Mouse (Mus musculus) CH12.LX (cell line): ENCODE measurements at regions not wholly inside any gene's neighbourhood (a gene's known extent, or its start where the extent isn't known, plus 50 kb on each side); places are given as distances from the start of the nearest gene placed in this dataset.

Experiments
- DNase-seq: peaks from one replicate; pipeline ENCODE4 v3.0.0-alpha.2; 2013; ENCODE audit errors: extremely low read depth
- H3K27ac ChIP-seq: 2 replicates; pipeline ENCODE4 v1.5.1; 2012; ENCODE audit warnings: low read depth, mild to moderate bottlenecking, control low read depth, moderate library complexity; ENCODE audit not compliant: insufficient read depth
- H3K27me3 ChIP-seq: replicated peaks from 2 replicates; pipeline ENCODE3; 2012; ENCODE audit warnings: inconsistent platforms
- H3K36me3 ChIP-seq, 2 experiments: replicated peaks in 1 of 2; 2 replicates each; pipeline versions ENCODE3 to v1.6.1; 2012; ENCODE audit warnings: inconsistent platforms in 1 of 2, low read length in 1 of 2, mild to moderate bottlenecking in 1 of 2, mixed read lengths in 1 of 2, moderate library complexity in 1 of 2; ENCODE audit not compliant: control insufficient read depth in 1 of 2, insufficient read depth in 1 of 2
- H3K4me1 ChIP-seq, 2 experiments: 2 replicates each; pipeline ENCODE4 v1.6.1; 2012; ENCODE audit warnings: inconsistent platforms in 1 of 2, moderate library complexity in 1 of 2; ENCODE audit not compliant: insufficient read depth in 2 of 2, control insufficient read depth in 1 of 2
- H3K4me2 ChIP-seq: 2 replicates; pipeline ENCODE4 v1.6.1; 2012; ENCODE audit warnings: low read depth, mild to moderate bottlenecking, control low read depth; ENCODE audit not compliant: poor library complexity, insufficient read depth, severe bottlenecking
- H3K4me3 ChIP-seq, 3 experiments: fragments of 150-350 bp in 1 of 3; sonication (generic) in 1 of 3; replicated peaks in 1 of 3; 2 replicates each; pipeline versions ENCODE3 to v1.5.1; 2011 to 2012; ENCODE audit warnings: low read depth in 2 of 3, low read length in 2 of 3, mild to moderate bottlenecking in 2 of 3, moderate library complexity in 2 of 3, control low read depth in 1 of 3, improper control_type of control experiment in 1 of 3, inconsistent platforms in 1 of 3, mixed read lengths in 1 of 3; ENCODE audit not compliant: poor library complexity in 1 of 3
- H3K79me2 ChIP-seq: replicated peaks from 2 replicates; pipeline ENCODE4 v1.6.1; 2012; ENCODE audit warnings: mild to moderate bottlenecking, moderate library complexity; ENCODE audit not compliant: control insufficient read depth, poor library complexity, insufficient read depth, severe bottlenecking; ENCODE audit errors: extremely low read depth
- H3K9ac ChIP-seq: 2 replicates; pipeline ENCODE4 v1.6.1; 2012; ENCODE audit warnings: low read depth, mild to moderate bottlenecking, control low read depth, moderate library complexity; ENCODE audit not compliant: insufficient read depth
- H3K9me3 ChIP-seq: replicated peaks from 2 replicates; pipeline ENCODE3; 2012; ENCODE audit warnings: low read length, inconsistent platforms, mixed read lengths
- BHLHE40 ChIP-seq: IDR thresholded peaks from 2 replicates; pipeline ENCODE4 v1.6.1; 2011; ENCODE audit warnings: mild to moderate bottlenecking, low read depth, low read length, improper control_type of control experiment
- CTCF ChIP-seq, 2 experiments: IDR thresholded peaks in 1 of 2; conservative IDR thresholded peaks in 1 of 2; 2 replicates each; pipeline ENCODE4 v1.5.1; 2011 to 2012; ENCODE audit warnings: low read depth in 2 of 2, low read length in 2 of 2, improper control_type of control experiment in 1 of 2, inconsistent platforms in 1 of 2, mild to moderate bottlenecking in 1 of 2, moderate library complexity in 1 of 2
- E2F4 ChIP-seq: IDR thresholded peaks from 2 replicates; pipeline ENCODE4 v1.6.1; 2011; ENCODE audit warnings: low read depth, low read length, improper control_type of control experiment; ENCODE audit not compliant: insufficient replicate concordance
- EP300 ChIP-seq: IDR thresholded peaks from 2 replicates; pipeline ENCODE4 v1.6.1; 2011; ENCODE audit warnings: low read length, improper control_type of control experiment
- HCFC1 ChIP-seq: IDR thresholded peaks from 2 replicates; pipeline ENCODE4 v1.6.1; 2012; ENCODE audit warnings: low read depth, mild to moderate bottlenecking, inconsistent platforms, low read length, improper control_type of control experiment
- IRF4 ChIP-seq: IDR thresholded peaks from 2 replicates; pipeline ENCODE4 v1.6.1; 2014; ENCODE audit warnings: low read depth, mild to moderate bottlenecking, inconsistent platforms, low read length, improper control_type of control experiment
- JUN ChIP-seq: IDR thresholded peaks from 2 replicates; pipeline ENCODE4 v1.6.1; 2011; ENCODE audit warnings: low read depth, mild to moderate bottlenecking, low read length, improper control_type of control experiment, moderate library complexity; ENCODE audit not compliant: insufficient read depth
- KAT2A ChIP-seq: IDR thresholded peaks from 2 replicates; pipeline ENCODE4 v1.6.1; 2012; ENCODE audit warnings: low read length, improper control_type of control experiment, inconsistent platforms; ENCODE audit not compliant: insufficient replicate concordance
- MAFK ChIP-seq: IDR thresholded peaks from 2 replicates; pipeline ENCODE4 v1.6.1; 2011; ENCODE audit warnings: low read length, improper control_type of control experiment; ENCODE audit not compliant: insufficient replicate concordance
- MEF2A ChIP-seq: IDR thresholded peaks from 2 replicates; pipeline ENCODE4 v1.6.1; 2014; ENCODE audit warnings: low read depth, mild to moderate bottlenecking, inconsistent platforms, low read length, improper control_type of control experiment, borderline replicate concordance
- POLR2A ChIP-seq: IDR thresholded peaks from 2 replicates; pipeline ENCODE4 v1.6.1; 2011; ENCODE audit warnings: low read depth, mild to moderate bottlenecking, improper control_type of control experiment, low read length
- POLR2AphosphoS2 ChIP-seq: IDR thresholded peaks from 2 replicates; pipeline ENCODE4 v1.6.1; 2011; ENCODE audit warnings: low read depth, low read length, improper control_type of control experiment
- RAD21 ChIP-seq: IDR thresholded peaks from 2 replicates; pipeline ENCODE4 v1.6.1; 2011; ENCODE audit warnings: low read depth, mild to moderate bottlenecking, low read length, improper control_type of control experiment, moderate library complexity
- SMC3 ChIP-seq: IDR thresholded peaks from 2 replicates; pipeline ENCODE4 v1.6.1; 2011; ENCODE audit warnings: low read depth, low read length, improper control_type of control experiment
- TBP ChIP-seq: conservative IDR thresholded peaks from 2 replicates; pipeline ENCODE4 v1.6.1; 2011; ENCODE audit warnings: low read depth, low read length, improper control_type of control experiment
- TCF12 ChIP-seq: IDR thresholded peaks from 2 replicates; pipeline ENCODE4 v1.6.1; 2014; ENCODE audit warnings: low read depth, mild to moderate bottlenecking, inconsistent platforms, low read length, improper control_type of control experiment
- UBTF ChIP-seq: IDR thresholded peaks from 2 replicates; pipeline ENCODE4 v1.6.1; 2012; ENCODE audit warnings: low read depth, mild to moderate bottlenecking, inconsistent platforms, low read length, improper control_type of control experiment, moderate library complexity
- USF2 ChIP-seq: conservative IDR thresholded peaks from 2 replicates; pipeline ENCODE4 v1.6.1; 2011; ENCODE audit warnings: low read depth, low read length, improper control_type of control experiment
- ZC3H11A ChIP-seq: IDR thresholded peaks from 2 replicates; pipeline ENCODE4 v1.6.1; 2012; ENCODE audit warnings: low read depth, mild to moderate bottlenecking, inconsistent platforms, low read length, improper control_type of control experiment
- ZKSCAN1 ChIP-seq: IDR thresholded peaks from 2 replicates; pipeline ENCODE4 v1.6.1; 2012; ENCODE audit warnings: low read depth, inconsistent platforms, low read length, improper control_type of control experiment, borderline replicate concordance
- ZMIZ1 ChIP-seq: IDR thresholded peaks from 2 replicates; pipeline ENCODE4 v1.6.1; 2012; ENCODE audit warnings: low read depth, mild to moderate bottlenecking, inconsistent platforms, low read length, improper control_type of control experiment
- dilution Hi-C: fragments of 300-500 bp; cut with MboI; formaldehyde crosslinking; loops from 2 replicates; pipeline ENCODE4 v1.14.3; 2020; ENCODE audit warnings: low sequenced_read_pairs; ENCODE audit not compliant: extremely low pct_unique_long_range_greater_than_20kb, extremely low pct_ligation_motif_present
- in situ Hi-C: fragments of 300-500 bp; cut with MboI; formaldehyde crosslinking; loops from 3 replicates; pipeline ENCODE4 v1.14.3; 2019; ENCODE audit warnings: low sequenced_read_pairs, low pct_ligation_motif_present, low pct_unique_long_range_greater_than_20kb, mixed read lengths

DNA sequence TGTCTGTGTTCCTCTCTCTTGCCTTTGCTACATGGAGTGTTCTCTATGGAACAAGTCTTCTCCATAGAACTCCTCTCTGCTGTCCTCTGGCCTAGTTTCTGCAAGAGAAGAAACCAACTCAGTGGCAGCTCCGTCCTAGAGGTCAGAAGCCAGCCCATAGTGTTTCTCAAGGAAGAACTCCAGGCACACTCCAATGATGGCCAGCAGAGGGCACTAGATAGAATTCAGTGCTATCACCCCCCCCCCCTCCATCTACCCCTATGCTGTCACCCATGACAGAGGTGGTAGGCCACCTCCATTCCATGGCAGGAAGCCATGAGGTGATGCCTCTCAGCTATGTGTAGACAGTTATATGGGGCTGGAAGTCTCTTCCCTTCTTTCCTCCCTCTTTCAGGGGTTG lies 258.5 kb upstream of the Irx2 start:
- H3K79me2 ChIP-seq: no peaks in the 10 kb centered on the region
- TF ChIP-seq RAD21: no peak
- no peak for TF ChIP-seq POLR2A
- TF ChIP-seq MAFK: no peak
- TF ChIP-seq IRF4: no peak
- no peak for TF ChIP-seq TBP
- TF ChIP-seq HCFC1: no peak
- TF ChIP-seq TCF12: no peak
- TF ChIP-seq CTCF (conservative IDR thresholded peaks at IDR 0.05 in 1 of 2, IDR thresholded peaks at IDR 0.05 in 1 of 2; ENCODE audit: low read depth in 2 of 2, low read length in 2 of 2): no peak
- no peak for TF ChIP-seq EP300
- TF ChIP-seq SMC3: no peak
- TF ChIP-seq E2F4: no peak
- no peak for TF ChIP-seq MEF2A
- no peak for TF ChIP-seq ZKSCAN1
- no peak for TF ChIP-seq POLR2AphosphoS2
- TF ChIP-seq USF2: no peak
- no peak for TF ChIP-seq KAT2A
- TF ChIP-seq BHLHE40: no peak
- TF ChIP-seq JUN: no peak
- TF ChIP-seq ZMIZ1: no peak
- TF ChIP-seq, all 38 proteins: peak for 0
- dilution Hi-C loops: no loop called here

GRCm38 (mm10) chr13:72370997-72371396 lies 257.6 kb upstream of the Irx2 start:
- Histone ChIP-seq H3K9ac (no peak overlapping the region), H3K4me3 (no peak overlapping the region), H3K27ac (no peak overlapping the region), H3K4me2 (no peak overlapping the region), H3K4me1 (no peaks in the 10 kb centered on the region), H3K36me3 (no peaks in the 10 kb centered on the region), H3K27me3 (no peaks in the 10 kb centered on the region), H3K9me3 (peaks cover 88% of the 10 kb centered on the region), H3K79me2 (no peaks in the 10 kb centered on the region)
- dilution Hi-C loops (no loop called here), in situ Hi-C loops (no loop called here)
- TF ChIP-seq POLR2A (no peak), ZC3H11A (no peak), UBTF (no peak)
- DNase-seq: no peak

More for the DNA sequence above, 258.5 kb upstream of the Irx2 start:
- Histone ChIP-seq H3K4me2 (no peak overlapping the region), H3K9me3 (peaks cover 89% of the 10 kb centered on the region), H3K4me3 (no peak overlapping the region), H3K4me1 (no peaks in the 10 kb centered on the region), H3K36me3 (no peaks in the 10 kb centered on the region), H3K27me3 (no peaks in the 10 kb centered on the region), H3K27ac (no peak overlapping the region), H3K9ac (no peak overlapping the region)
- no peak for DNase-seq
- in situ Hi-C loops: no loop called here
